Mouse (Mus musculus) cerebellum, adult 2 months (tissue): ENCODE measurements at regions not wholly inside any gene's neighbourhood (a gene's known extent, or its start where the extent isn't known, plus 50 kb on each side); places are given as distances from the start of the nearest gene placed in this dataset.

Experiments used
- CTCF ChIP-seq: fragments of 200-500 bp; IDR thresholded peaks from 2 replicates; pipeline ENCODE4 v1.5.1; 2011; ENCODE audit warnings: low read depth, mild to moderate bottlenecking, control low read depth, low read length, moderate library complexity, borderline replicate concordance; ENCODE audit not compliant: insufficient read depth
- POLR2A ChIP-seq: fragments of 200-500 bp; IDR thresholded peaks from 2 replicates; pipeline ENCODE4 v1.6.1; 2011; ENCODE audit warnings: low read length, control low read depth, borderline replicate concordance; ENCODE audit not compliant: insufficient read depth

- TF ChIP-seq CTCF (no peak), POLR2A (no peak)
Measured at GRCm38 (mm10) chr2:51712611-51713010, 85.3 kb downstream of the Tas2r134 start.
